Mouse (Mus musculus): ENCODE data around the gene Hoxc6. TPM values are rescaled to one million over a fixed set of nuclear protein-coding genes. Genes with fewer than 3 reads are reported as not detected.

Hoxc6 gene
- 2.5 and 2.8 TPM in 2 replicates for polyA plus RNA-seq (2015; fragmentation: Nextera tagmentation; extraction: Ambion mirVana)

DNA sequence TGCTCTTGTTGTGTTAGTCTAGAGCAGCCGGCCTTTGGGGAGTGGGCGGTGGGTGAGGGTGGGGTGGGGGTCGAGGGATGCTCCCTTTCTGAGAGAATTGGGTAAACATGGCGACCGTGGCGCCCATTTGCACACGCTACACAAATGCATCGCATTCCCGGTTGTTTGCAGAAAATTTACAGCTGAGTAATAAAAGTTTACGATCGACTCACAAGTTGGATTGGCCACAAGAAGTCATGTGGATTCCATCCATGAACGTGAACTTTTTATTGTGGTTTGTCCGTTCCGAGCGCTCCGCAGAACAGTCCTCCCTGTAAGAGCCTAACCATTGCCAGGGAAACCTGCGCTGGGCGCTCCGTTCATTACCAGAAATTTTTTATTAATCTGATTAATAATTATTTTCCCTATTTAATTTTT, at the start of gene Hoxc6:
Gene Hoxc6 (plus strand): TSS at position 319 of the 417 bp plus-strand sequence.
- peak within 1 kb of the TSS; percentile 60; the same call in 1 of the 2 replicates for H3K9ac ChIP-seq
- H3K4me3 ChIP-seq: peak within 1 kb of the TSS; percentile 50
- H3K27me3 ChIP-seq: peaks cover 94% of the 10 kb centered on the region
- H3K4me2 ChIP-seq (replicated peaks): peak within 1 kb of the TSS; percentile 78
- ATAC-seq (ENCODE audit: low FRiP score, low read depth): no peak
- under 1% methylated on average over 19 of the region's 19 CpGs for WGBS
- H3K36me3 ChIP-seq: no peaks in the 10 kb centered on the region
- H3K9me3 ChIP-seq: no peaks in the 10 kb centered on the region
- H3K4me1 ChIP-seq: peaks cover 52% of the 10 kb centered on the region
- no peak within 1 kb of the TSS for H3K27ac ChIP-seq

DNA sequence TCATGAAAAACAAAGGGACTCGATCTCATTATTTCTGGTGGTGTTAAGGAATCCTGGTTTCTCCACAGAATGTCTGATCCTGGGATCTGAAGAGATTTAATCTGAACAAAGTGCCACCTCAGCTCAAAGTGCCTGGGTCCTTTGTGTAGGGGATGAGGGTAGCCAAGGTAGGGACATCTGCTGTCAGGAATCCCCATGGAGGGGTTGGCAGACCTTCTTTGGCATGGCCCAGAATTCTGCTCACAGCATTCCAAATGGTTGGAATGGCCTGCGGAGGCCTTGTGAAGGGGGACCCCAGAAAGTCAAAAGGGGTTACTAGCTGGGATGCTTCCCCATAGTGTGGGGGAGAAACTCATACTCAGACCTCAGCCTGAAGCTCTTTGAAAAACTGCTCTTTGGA, 49.2 kb upstream of the Hoxc6 start:
- Histone ChIP-seq H3K36me3 (no peaks in the 10 kb centered on the region), H3K4me2 (replicated peaks) (peak overlapping the region; percentile 47), H3K27ac (no peak overlapping the region), H3K9ac (no peak overlapping the region), H3K4me3 (peak overlapping the region; percentile 22; the same call in 1 of the 2 replicates), H3K27me3 (peaks cover 98% of the 10 kb centered on the region), H3K4me1 (peaks cover 14% of the 10 kb centered on the region; the same call in 1 of the 2 replicates), H3K9me3 (no peaks in the 10 kb centered on the region)
- ATAC-seq (ENCODE audit: low FRiP score, low read depth): no peak
- 15% methylated on average over 2 of the region's 2 CpGs for WGBS

DNA sequence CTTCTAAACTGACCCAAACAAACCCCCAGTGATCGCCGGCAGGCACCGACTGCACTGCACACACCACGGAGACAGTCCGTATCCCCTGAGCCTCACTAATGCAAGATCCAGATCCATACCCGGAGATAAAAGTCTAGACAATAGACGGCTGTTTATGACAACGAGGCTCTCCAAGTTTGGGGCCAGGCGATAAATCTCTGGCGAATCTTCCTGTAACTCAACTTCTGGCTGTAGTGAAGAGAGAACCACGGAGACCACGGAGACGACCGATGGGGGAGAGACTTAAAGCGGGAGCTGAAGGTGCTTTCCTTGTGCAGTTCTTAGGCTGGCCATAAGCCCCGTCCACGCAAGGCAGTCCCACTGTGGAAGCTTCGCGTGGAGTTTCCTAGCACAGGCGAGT, 48.4 kb upstream of the Hoxc6 start:
- no peak for ATAC-seq (ENCODE audit: low FRiP score, low read depth)
- Histone ChIP-seq H3K36me3 (no peaks in the 10 kb centered on the region), H3K4me1 (peaks cover 17% of the 10 kb centered on the region; the same call in 1 of the 2 replicates), H3K4me2 (replicated peaks) (peak overlapping the region; percentile 51), H3K9ac (peak overlapping the region; percentile 40; the same call in 1 of the 2 replicates), H3K4me3 (peak overlapping the region; percentile 22), H3K27ac (peak overlapping the region; percentile 28; the same call in 1 of the 2 replicates), H3K9me3 (no peaks in the 10 kb centered on the region), H3K27me3 (peaks cover 99% of the 10 kb centered on the region)
- WGBS: 2% methylated on average over 20 of the region's 20 CpGs

DNA sequence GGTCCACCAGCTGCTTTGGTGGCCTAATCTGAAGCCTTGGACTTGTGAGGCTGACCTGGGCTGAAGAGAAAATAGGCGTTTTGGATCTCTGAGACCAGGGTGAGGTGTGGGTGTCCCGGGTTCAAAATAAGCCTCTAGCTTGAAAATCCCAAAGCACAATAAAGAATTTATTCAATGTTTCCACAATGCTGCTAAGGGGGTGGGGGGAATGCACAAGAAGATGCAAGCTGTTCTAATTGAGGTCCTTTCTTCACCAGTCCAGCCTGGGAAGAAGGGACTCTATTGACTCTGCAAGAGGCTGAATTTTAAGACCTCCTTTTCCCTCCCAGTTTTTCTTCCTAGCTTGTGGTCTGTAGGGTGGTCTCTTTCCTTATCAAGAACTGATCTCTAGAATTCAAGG, 47.2 kb upstream of the Hoxc6 start:
- H3K27ac ChIP-seq: no peak overlapping the region
- H3K4me3 ChIP-seq: peak overlapping the region; percentile 28
- H3K9me3 ChIP-seq: no peaks in the 10 kb centered on the region
- peak overlapping the region; percentile 46 for H3K4me2 ChIP-seq (replicated peaks)
- WGBS: 6% methylated on average over 2 of the region's 2 CpGs
- H3K27me3 ChIP-seq: peaks cover 99% of the 10 kb centered on the region
- ATAC-seq (ENCODE audit: low FRiP score, low read depth): no peak
- no peaks in the 10 kb centered on the region for H3K36me3 ChIP-seq
- H3K4me1 ChIP-seq: peaks cover 25% of the 10 kb centered on the region
- H3K9ac ChIP-seq: no peak overlapping the region

DNA sequence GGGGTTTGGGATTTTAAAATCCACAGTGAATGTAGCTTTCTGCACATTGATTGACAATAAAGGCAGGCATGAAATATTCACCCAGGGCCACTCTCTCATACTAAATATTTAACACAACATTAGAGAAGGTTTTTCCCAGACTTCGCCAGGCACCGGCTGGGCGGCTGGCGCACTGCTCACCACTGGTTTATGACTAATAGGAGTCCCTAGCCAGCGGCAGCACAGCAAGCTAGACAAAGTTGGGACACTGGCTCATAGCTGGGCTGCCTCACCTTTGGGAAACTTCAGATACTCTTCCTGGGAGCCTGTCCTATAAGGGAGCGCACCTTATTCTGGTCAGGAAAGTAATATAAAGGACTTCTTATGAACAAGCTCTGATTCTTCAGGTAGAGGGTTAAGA, 44.5 kb upstream of the Hoxc6 start:
- H3K27me3 ChIP-seq: peaks cover 99% of the 10 kb centered on the region
- ATAC-seq (ENCODE audit: low FRiP score, low read depth): no peak
- no peaks in the 10 kb centered on the region for H3K9me3 ChIP-seq
- 0 out of 2 replicates have a peak overlapping the region, but pooled peaks have one; percentile 80 for H3K9ac ChIP-seq
- peak overlapping the region; percentile 39; the same call in 1 of the 2 replicates for H3K27ac ChIP-seq
- no peaks in the 10 kb centered on the region for H3K36me3 ChIP-seq
- peak overlapping the region; percentile 47 for H3K4me3 ChIP-seq
- H3K4me2 ChIP-seq (replicated peaks): peak overlapping the region; percentile 61
- peaks cover 41% of the 10 kb centered on the region for H3K4me1 ChIP-seq
- WGBS: 5% methylated on average over 6 of the region's 6 CpGs

DNA sequence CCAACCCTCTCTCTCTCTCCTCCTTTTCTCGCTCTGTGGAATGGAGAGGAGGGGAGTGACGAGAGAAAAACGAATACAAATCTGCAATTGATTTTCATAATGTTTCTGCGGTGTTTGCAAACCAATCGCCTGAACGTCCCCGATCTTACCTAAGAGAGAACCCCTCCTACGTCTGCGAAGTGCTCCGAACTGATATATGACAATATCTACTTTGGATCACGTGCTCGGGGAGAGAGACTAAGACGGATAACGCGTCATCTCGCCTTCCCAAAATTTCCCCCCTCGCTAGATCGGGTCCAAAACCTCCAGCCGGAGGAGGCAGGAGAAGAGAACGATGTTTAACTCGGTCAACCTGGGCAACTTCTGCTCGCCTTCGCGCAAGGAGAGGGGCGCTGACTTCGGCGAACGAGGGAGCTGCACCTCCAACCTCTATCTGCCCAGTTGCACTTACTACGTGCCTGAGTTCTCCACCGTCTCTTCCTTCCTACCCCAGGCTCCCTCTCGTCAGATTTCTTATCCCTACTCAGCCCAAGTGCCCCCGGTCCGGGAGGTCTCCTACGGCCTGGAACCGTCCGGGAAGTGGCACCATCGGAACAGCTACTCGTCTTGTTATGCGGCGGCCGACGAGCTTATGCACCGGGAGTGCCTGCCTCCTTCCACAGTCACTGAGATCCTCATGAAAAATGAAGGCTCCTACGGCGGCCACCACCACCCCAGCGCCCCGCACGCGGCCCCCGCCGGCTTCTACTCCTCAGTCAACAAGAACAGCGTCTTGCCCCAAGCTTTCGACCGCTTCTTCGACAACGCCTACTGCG, 43.7 kb upstream of the Hoxc6 start, which contains the start of gene Hoxc11:
Gene Hoxc11 (plus strand): TSS at position 236 of the 815 bp plus-strand sequence.
- peaks cover 43% of the 10 kb centered on the region for H3K4me1 ChIP-seq
- peak within 1 kb of the TSS; percentile 61 for H3K4me2 ChIP-seq (replicated peaks)

DNA sequence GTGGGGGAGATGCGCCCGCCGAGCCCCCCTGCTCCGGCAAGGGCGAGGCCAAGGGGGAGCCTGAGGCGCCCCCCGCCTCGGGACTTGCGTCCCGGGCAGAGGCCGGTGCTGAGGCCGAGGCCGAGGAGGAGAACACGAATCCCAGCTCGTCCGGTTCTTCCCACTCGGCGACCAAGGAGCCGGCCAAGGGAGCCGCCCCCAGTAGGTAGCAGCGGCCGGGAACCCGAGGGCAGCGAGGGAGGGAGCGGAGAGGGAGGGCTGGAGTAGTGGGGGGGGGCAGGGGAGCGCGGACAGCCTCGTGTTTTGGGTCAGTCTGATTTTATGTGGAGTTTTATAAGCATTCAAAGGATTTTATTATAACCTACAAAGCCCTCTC, 43.1 kb upstream of the Hoxc6 start:
- peak overlapping the region; percentile 72; the same call in 1 of the 2 replicates for H3K27ac ChIP-seq

More for the DNA sequence above, 43.7 kb upstream of the Hoxc6 start, which contains the start of gene Hoxc11:
- under 1% methylated on average over 57 of the region's 57 CpGs for WGBS
- Histone ChIP-seq H3K4me3 (peak within 1 kb of the TSS; percentile 47), H3K36me3 (no peaks in the 10 kb centered on the region), H3K27ac (peak within 1 kb of the TSS; percentile 72; the same call in 1 of the 2 replicates), H3K9ac (peak within 1 kb of the TSS; percentile 80), H3K9me3 (no peaks in the 10 kb centered on the region), H3K27me3 (peaks cover 96% of the 10 kb centered on the region)
- ATAC-seq (ENCODE audit: low FRiP score, low read depth): no peak

DNA sequence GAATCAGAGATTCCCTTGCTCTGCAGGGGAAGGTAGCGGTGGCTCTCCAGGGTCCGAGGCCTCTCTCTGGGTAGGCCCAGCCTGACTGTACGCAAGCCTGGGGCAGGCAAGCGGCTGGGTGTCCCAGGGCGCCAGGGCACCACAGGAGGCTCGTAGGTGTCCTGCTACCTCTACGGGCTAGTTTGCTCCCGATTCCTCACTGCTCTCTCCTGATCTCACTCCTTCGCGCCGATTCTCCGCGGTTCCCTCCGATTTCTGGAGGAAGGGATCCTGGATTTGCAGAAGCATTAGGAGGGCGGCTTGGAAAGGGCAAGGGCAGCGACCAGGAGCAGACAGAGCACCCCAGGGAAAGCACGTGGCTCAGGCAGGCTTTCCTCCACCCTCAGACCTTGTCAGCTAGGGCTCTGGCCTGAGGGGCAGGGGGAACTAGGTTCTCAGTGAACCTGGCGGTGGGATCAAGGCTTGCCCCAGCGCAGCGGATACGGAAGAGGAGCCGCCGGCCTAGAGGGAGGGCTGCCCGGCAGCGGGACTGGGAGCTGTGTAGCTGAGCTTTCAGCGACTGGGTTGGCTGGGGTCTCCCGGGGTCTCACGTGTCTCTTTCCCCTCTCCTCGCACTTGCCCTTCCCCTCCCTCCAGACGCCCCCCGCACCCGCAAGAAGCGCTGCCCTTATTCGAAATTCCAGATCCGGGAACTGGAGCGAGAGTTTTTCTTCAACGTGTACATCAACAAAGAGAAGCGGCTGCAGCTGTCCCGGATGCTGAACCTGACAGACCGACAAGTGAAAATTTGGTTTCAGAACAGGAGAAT, 42.0 kb upstream of the Hoxc6 start:
- ATAC-seq (ENCODE audit: low FRiP score, low read depth): no peak
- H3K27ac ChIP-seq: peak overlapping the region; percentile 48; the same call in 1 of the 2 replicates
- H3K27me3 ChIP-seq: peaks cover 97% of the 10 kb centered on the region
- H3K4me1 ChIP-seq: peaks cover 48% of the 10 kb centered on the region
- H3K4me3 ChIP-seq: peak overlapping the region; percentile 47
- peak overlapping the region; percentile 61 for H3K4me2 ChIP-seq (replicated peaks)
- H3K9ac ChIP-seq: peak overlapping the region; percentile 80
- H3K9me3 ChIP-seq: no peaks in the 10 kb centered on the region
- H3K36me3 ChIP-seq: no peaks in the 10 kb centered on the region
- under 1% methylated on average over 37 of the region's 40 CpGs for WGBS

More for the DNA sequence above, 43.1 kb upstream of the Hoxc6 start:
- H3K36me3 ChIP-seq: no peaks in the 10 kb centered on the region
- no peaks in the 10 kb centered on the region for H3K9me3 ChIP-seq
- H3K4me3 ChIP-seq: peak overlapping the region; percentile 47
- H3K27me3 ChIP-seq: peaks cover 96% of the 10 kb centered on the region
- no peak for ATAC-seq (ENCODE audit: low FRiP score, low read depth)
- peaks cover 49% of the 10 kb centered on the region for H3K4me1 ChIP-seq
- peak overlapping the region; percentile 61 for H3K4me2 ChIP-seq (replicated peaks)
- peak overlapping the region; percentile 80 for H3K9ac ChIP-seq
- WGBS: 0% methylated on average over 27 of the region's 28 CpGs

DNA sequence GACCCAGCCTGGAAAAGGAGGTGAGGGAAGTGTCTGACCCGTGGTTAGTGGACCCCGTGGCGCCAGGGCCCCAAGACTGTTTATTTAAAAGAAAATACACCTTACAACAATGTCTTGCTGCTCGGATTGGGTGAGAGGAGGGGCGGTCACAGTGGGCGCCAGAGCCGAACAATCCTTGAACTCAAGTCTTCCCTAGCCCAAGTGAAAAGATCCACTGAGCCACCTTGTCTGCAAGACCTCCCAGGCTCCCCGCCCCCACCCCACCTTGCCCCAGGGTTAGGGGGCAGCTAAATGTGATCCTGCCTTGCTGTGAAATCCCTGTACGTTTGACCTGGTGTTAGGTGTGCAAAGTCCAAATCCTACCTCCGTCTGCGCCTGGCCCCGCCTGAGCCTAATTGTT, 41.2 kb upstream of the Hoxc6 start:
- Histone ChIP-seq H3K4me3 (peak overlapping the region; percentile 47), H3K9me3 (no peaks in the 10 kb centered on the region), H3K27me3 (peaks cover 96% of the 10 kb centered on the region), H3K27ac (no peak overlapping the region), H3K9ac (peak overlapping the region; percentile 80), H3K4me2 (replicated peaks) (peak overlapping the region; percentile 61), H3K4me1 (peaks cover 47% of the 10 kb centered on the region), H3K36me3 (no peaks in the 10 kb centered on the region)
- WGBS: 2% methylated on average over 12 of the region's 12 CpGs
- ATAC-seq (ENCODE audit: low FRiP score, low read depth): no peak

DNA sequence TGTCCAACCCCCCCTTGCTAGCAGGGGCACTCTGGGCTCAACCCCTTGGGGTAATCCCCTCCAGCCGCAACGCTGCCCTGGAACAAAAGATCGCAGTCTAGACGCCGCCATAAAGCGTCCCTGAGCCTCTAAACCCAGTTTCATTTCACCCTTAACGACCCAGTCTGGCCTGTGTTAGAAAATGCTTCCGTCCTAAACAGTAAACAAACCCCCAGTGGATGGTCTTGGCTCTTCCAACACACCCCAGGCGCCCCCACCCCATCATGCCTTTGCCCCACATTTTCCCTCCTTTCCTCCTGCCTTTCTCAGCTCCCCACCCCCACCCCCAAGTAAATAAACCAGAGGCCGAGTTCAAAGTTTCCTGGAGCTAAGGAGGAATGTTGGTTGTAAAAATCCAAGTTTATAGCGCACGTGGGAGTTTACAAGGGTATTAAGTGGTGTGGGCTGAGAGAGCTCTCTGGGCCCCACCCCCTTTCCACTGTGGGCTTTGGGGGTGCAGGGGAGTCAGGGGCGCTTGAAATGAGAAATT, 38.3 kb upstream of the Hoxc6 start:
- Histone ChIP-seq H3K4me1 (peaks cover 38% of the 10 kb centered on the region), H3K27me3 (peaks cover 90% of the 10 kb centered on the region), H3K9ac (peak overlapping the region; percentile 54), H3K27ac (peak overlapping the region; percentile 73), H3K4me2 (replicated peaks) (peak overlapping the region; percentile 58), H3K4me3 (peak overlapping the region; percentile 29), H3K9me3 (no peaks in the 10 kb centered on the region), H3K36me3 (no peaks in the 10 kb centered on the region)
- under 1% methylated on average over 13 of the region's 13 CpGs for WGBS
- peak; percentile 73 for ATAC-seq (ENCODE audit: low FRiP score, low read depth)

DNA sequence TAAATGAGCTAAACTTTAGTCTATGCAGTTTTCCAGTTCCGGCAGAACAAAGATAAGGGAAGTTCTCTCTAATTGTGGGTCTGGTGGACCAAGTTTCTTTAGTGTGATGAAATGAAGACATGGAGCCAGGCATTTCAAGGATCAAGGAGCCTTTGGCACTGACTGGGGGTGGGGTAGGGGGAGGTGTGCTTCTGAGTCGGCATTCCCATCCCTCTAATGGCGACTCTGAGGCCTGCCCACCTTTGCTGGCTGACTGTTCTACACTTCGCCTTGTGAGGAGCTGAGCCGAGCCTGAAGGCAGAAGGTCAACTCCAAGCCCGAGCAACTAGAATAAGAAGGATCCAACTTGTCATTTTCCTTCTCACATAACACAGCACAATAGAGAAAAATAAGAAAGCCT, 36.3 kb upstream of the Hoxc6 start:
- 0 out of 2 replicates have a peak overlapping the region, but pooled peaks have one; percentile 13 for H3K9ac ChIP-seq
- H3K36me3 ChIP-seq: no peaks in the 10 kb centered on the region
- H3K9me3 ChIP-seq: no peaks in the 10 kb centered on the region
- ATAC-seq (ENCODE audit: low FRiP score, low read depth): no peak
- WGBS: 5% methylated on average over 6 of the region's 6 CpGs
- H3K27ac ChIP-seq: peak overlapping the region; percentile 44; the same call in 1 of the 2 replicates
- H3K4me2 ChIP-seq (replicated peaks): peak overlapping the region; percentile 47
- peak overlapping the region; percentile 12 for H3K4me3 ChIP-seq
- H3K27me3 ChIP-seq: peaks cover 90% of the 10 kb centered on the region
- H3K4me1 ChIP-seq: peaks cover 30% of the 10 kb centered on the region
